Mouse (Mus musculus) gonadal fat pad, adult 2 months (tissue): ENCODE measurements around the gene Ldhd. TPM values are rescaled to one million over a fixed set of nuclear protein-coding genes. Genes with fewer than 3 reads are reported as not detected.

Experiments
- DNase-seq: peaks from one replicate; pipeline ENCODE4 v3.0.0-alpha.2; 2012; ENCODE audit warnings: low read depth
- polyA plus RNA-seq: library from polyadenylated mRNA; depleted of rRNA; stranded (reverse); fragments of >200 nt; gene quantifications from 2 replicates; pipeline ENCODE4 v1.2.3, GENCODE M21; 2012

The Ldhd gene
- polyA plus RNA-seq, 1 experiment: 461 TPM

DNA sequence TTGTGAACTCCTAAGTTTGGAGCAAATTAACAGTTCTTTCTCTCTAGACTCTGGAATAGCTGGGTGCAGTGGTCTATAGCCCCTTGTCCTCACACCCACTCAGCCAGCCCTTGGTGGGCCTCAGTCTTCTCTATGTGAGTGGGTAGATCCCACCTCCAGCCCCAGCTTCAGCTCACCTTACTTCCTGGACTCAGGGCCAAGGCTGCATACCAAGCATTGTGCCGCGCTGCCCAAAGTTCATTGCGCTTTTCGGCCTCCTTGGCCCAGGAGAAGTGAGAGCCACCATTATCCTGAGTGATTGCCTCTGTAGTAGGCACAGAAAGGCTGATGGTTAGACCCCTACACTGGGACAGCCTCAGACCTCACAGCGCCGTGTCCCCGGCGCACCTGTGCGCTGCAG, 2.3 kb downstream of the Ldhd start:
- no peak for DNase-seq

DNA sequence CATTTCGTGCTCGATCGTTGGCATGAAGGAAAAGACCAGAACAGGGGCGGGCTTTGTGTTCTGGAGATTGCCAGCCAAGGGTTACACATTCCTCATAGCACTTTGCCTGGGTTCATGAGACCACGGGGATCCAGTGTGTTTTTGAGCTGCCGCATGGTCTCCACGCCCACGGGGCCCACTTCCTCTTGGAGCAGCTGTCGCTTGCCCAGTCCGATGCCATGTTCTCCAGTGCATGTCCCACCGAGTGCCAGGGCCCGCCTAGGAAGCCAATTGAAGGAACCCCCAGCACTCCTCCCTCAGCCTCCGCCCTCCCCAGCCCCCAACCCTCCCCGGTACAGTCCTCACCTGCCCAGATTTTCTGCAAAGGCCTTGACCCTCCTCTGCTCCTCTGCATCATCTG, 3.2 kb downstream of the Ldhd start:
- no peak for DNase-seq

DNA sequence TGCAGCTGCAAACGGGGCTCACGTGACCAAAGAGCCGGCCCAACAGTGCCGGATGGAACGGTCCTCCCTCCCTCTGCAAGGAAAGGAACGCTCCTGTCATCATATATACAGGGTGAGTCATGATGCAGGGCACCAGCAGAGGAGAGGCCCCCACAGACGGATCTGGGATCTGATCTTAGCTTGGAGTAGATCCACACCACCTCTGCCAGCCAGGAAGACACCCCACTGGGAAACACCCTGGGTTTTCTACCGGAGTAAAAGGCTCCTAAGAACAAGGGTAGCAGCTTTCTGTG, 3.7 kb downstream of the Ldhd start:
- DNase-seq: no peak

DNA sequence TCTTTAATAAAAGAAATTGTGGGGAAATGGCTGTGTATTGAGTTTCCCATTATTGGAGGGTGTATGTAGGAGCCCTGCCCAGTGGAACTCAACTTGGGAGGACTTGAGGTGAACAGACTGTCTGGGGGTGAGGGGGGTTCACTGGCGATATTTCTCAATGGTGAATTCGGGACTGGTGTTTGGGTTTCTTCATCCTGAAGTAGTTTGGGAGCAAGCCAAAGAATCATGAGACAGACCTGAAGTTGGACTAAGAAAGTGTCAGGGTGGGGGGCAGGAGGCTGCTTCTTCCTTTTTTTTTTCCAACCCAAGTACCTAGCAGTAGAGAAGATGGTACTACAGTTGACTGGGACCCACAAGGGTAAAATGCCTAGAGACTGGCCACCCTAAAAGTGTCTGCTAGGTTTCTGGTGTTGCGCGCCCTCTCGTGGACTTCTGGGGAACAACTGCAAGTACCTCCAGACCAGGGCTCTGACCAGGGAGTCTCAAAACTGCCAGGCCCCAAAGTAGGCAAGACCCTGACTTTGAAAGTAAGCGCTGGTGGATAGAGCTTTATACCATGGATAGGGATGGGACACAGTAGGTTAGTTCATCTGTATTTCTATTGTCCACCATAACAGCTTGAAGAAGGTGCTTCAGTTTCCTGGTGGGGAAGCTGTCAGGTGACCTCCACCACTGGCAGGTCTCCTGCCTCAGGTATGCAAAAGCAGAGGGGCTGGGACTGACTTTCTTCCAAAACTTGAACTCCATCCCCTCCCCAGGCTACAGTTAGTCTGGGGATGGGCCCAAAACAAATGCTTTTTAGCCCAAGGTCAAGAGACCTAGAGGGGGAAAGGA, 4.3 kb downstream of the Ldhd start:
- DNase-seq: no peak

DNA sequence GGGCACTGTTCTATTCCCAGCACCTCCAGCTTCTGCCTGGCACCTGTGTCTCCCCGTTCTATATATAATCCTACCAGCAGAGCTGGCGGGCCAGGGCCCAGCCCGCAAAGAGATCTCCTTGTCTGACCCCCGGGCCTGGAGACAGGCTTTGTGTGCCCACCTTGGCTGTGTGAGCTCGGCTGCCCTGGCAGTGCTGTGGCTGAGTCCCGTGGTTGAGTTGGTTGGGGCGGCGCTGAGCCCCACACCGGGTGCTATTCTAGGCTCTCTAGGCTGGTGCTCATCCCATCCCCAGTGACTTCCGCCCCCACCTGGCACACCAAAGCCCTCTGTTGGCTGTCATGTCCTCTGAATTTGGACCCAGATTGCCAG, 5.3 kb downstream of the Ldhd start:
- no peak for DNase-seq

- DNase-seq: no peak
Observed at GRCm38 (mm10) chr8:111624081-111624852, 5.9 kb downstream of the Ldhd start.

DNA sequence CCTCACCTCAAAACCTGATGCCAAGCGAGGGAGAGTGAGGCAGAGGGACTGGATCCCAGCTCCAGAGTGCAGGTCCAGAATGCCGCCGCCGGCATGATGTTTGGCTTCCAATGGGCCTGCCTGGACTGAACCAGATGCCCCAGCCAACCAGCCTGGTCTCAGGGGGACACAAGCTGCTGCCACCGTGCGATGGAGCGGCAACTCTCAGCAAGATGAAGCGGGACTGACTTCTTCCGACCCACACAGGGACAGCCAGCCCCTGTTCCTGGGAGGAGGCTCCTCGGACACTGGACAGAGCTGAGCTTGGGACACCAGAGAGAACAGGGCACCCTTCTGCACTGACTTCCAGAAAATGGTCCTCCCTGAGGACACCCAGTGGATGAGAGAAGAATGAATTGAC, 7.6 kb downstream of the Ldhd start:
- no peak for DNase-seq

DNA sequence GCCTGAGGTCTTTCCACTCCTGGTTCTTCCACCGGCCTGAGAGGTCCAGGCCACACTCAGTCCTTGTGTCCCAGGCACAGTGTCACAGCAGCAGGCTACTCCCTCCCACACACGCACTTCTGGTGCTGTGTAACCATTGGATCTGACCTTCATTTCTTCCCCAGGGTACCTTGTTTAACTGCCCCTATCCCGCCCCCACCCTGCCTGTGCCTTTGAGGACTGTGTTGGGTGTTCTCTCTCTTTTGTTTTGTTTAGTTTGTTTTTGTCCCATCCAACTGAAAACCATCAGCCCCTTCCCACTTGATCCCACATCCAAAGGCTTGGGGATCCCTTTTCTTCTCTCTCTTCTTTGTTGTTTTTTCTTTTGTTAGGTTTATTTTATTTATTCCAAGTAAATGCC, 8.1 kb downstream of the Ldhd start:
- DNase-seq: no peak

DNA sequence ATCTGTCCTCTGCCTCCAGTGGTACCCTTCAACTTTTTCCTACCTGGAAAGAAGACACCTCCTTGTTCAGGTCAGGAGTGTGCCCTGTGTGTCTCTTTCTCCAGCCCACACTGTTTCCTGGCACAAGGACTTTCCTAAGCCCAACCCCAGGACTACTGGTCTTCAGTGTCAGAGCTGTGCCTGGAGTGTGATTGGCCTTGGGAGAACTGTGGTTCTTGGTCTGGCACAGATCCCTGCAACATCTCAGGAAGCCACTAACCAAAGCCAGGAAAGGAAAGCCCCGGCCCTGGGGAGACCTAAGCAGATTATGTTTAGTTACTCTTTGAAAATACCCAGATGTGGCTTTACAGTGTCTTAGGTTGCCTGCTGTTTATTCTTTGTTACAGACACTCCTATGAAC, 10.2 kb downstream of the Ldhd start:
- no peak for DNase-seq

GRCm38 (mm10) chr8:111618273-111618672, 11.9 kb downstream of the Ldhd start:
- DNase-seq: no peak

GRCm38 (mm10) chr8:111617812-111618211, 12.4 kb downstream of the Ldhd start:
- no peak for DNase-seq

- DNase-seq: no peak
Observed at GRCm38 (mm10) chr8:111614786-111615701, 15.1 kb downstream of the Ldhd start.

DNA sequence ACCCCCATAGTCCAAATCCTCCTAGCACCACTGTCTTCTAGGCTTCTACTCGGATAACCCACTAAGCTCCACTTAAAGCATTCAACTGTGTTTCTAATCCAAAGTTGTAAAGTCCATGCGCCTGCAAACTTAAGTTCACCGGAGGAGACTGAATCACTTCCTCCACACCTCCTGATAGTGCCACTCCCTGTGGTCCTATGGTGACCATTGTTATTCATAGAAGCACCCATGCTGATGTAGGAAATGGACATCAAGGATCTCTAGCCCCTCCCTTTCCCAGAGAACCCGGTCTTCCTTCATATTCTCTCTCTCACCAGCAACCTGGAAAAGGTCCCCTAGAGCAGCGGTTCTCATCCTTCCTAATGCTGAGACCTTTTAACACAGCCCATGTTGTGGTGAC, 17.0 kb downstream of the Ldhd start:
- DNase-seq: no peak

GRCm38 (mm10) chr8:111607414-111607813, 22.8 kb downstream of the Ldhd start:
- DNase-seq: no peak

GRCm38 (mm10) chr8:111606961-111607360, 23.2 kb downstream of the Ldhd start:
- no peak for DNase-seq

DNA sequence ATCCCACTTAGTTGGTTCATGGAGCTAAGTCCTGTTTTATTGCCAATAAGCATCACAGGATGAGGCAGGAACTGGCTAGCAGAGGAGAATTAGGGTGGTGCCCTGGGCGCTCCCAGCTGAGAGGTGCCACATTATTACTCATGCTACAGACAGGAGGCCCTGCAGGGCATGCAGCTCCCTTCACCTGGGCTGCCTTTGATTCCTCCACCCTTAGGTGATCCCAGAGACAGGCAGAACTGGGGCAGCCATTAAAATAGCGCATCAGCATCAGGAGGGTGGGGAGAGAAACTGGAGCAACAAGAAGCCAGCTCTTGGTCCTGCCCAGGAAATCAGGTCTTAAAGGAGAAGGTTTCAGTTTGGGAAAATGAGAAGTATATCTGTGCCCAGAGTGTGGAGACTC, 25.2 kb downstream of the Ldhd start:
- no peak for DNase-seq

- DNase-seq: no peak
Observed at GRCm38 (mm10) chr8:111602050-111602449, 28.1 kb downstream of the Ldhd start.

DNA sequence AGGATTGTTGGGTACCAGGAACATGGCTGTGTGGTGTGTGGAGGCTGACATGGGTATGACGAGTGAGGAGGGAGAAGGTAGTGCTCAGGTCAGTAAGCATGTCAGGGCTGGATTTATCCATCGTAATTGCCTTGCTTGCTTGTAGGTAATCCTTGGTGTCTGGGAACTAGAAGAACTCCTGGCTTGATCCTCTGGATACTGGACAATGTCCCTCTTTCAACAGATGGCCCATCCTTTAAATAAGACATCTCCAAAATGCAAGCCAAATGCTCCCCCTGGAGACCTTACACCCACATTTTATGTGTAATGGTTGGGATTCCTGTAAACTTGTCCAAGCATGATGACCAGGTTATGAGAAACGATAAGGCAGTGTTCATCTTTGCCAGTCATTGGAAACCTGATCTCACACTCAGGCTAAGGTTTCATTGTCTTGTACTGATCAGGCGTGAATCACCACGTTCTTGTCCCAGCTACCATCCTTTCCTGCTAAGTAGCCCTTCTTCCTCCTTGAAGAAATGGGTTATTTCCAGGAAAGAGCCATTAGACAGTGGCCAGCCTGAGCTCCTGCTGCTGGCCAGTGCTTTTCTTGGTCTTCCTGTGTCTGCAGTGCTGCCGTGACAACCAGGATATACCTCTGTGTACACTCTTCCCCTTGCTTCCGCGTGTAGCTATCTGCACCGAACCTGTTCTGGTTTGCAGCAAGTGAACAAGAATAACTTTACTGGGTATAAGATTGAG, 30.3 kb downstream of the Ldhd start:
- DNase-seq: no peak

GRCm38 (mm10) chr8:111597310-111597709, 32.9 kb downstream of the Ldhd start:
- no peak for DNase-seq

- DNase-seq: no peak
Observed at GRCm38 (mm10) chr8:111596485-111596821, 33.7 kb downstream of the Ldhd start.

DNA sequence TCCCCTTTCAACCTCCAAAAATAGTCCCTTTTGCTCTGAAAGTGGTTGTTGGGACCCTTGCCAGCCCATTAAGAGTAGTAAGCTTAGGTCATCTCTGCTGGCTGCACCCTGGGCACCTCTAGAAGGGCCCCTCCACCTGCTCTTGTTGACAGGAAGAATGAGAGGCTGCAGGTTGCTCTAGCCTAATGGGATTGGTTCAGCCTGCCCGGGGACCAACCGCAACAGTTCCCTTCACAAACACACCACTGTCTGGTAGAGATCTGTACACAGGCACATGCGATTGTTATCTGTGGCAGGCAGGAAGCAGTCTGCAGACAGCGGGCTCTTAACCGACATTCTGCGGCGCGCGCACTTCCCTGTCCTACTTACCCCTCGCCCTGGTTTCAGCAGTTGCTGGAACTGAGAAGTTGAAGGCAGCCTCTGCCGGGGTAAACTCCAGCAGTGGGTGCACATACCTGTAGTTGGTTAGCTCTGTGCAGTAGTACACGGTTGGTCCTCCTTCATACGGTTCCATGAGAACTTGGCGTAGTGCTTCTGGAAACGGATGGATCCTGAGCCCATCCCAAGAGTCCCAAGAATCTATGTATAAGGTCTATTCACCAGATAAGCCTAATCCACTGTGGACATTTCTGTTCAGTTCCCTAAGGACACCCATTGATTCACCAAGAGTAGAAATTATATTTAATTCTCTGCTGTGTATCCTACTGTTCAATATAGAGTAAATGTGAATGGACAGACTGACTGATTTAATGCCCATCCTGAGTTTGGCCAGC, 34.3 kb downstream of the Ldhd start:
- DNase-seq: no peak
